Mouse (Mus musculus): ENCODE results near the gene Mmp28.

- TF ChIP-seq POLR2AphosphoS2 (IDR thresholded peaks at IDR 0.05; ENCODE audit: insufficient read length, low read depth) (no peak), SRF (IDR thresholded peaks at IDR 0.05; ENCODE audit: control insufficient read depth, insufficient read length, low read depth) (no peak), POLR2A (IDR thresholded peaks at IDR 0.05; ENCODE audit: insufficient read length, low read depth) (no peak)
Measured at GRCm38 (mm10) chr11:83491488-83491887, 28.6 kb upstream of the Mmp28 start.
